Mouse (Mus musculus) ES-E14 (cell line): Measurements from ENCODE around the gene Pask. TPM values are rescaled to one million over a fixed set of nuclear protein-coding genes. Genes with fewer than 3 reads are reported as not detected.
"Not testable (repeated sequence)": the region's sequence is repeated elsewhere in the genome, so short reads cannot be mapped to it uniquely, and the experiment has no call there.

ENCODE experiments used
- DNase-seq: peaks from one replicate; pipeline ENCODE4 v3.0.0-alpha.2; 2013; ENCODE audit warnings: low read depth, low spot score
- H3K27ac ChIP-seq: 2 replicates; pipeline ENCODE4 v1.5.1; 2012; ENCODE audit warnings: low read depth, mild to moderate bottlenecking, low read length, moderate library complexity, mixed read lengths; ENCODE audit not compliant: poor library complexity, insufficient read depth, severe bottlenecking
- H3K36me3 ChIP-seq: 2 replicates; pipeline ENCODE4 v1.6.1; 2012; ENCODE audit warnings: mild to moderate bottlenecking, low read length, moderate library complexity, mixed read lengths; ENCODE audit not compliant: control insufficient read depth, poor library complexity, insufficient read depth, severe bottlenecking
- H3K4me1 ChIP-seq, 2 experiments: fragments of 150-350 bp in 1 of 2; sonication (generic) in 1 of 2; 2 replicates each; pipeline ENCODE4 v1.6.1; 2012; ENCODE audit warnings: low read length in 2 of 2, mild to moderate bottlenecking in 1 of 2, mixed read lengths in 1 of 2; ENCODE audit not compliant: control insufficient read depth in 2 of 2, insufficient read depth in 2 of 2, poor library complexity in 1 of 2
- H3K4me3 ChIP-seq, 2 experiments: fragments of 150-350 bp in 1 of 2; sonication (generic) in 1 of 2; 2 replicates each; pipeline ENCODE4 v1.5.1; 2012; ENCODE audit warnings: low read length in 2 of 2, low read depth in 1 of 2, mild to moderate bottlenecking in 1 of 2, mixed read lengths in 1 of 2; ENCODE audit not compliant: insufficient read depth in 1 of 2, poor library complexity in 1 of 2, severe bottlenecking in 1 of 2
- H3K9ac ChIP-seq: 2 replicates; pipeline ENCODE4 v1.6.1; 2012; ENCODE audit warnings: low read depth, mild to moderate bottlenecking, low read length, mixed read lengths; ENCODE audit not compliant: poor library complexity, insufficient read depth, severe bottlenecking
- H3K9me3 ChIP-seq: fragments of 150-350 bp; sonication (generic); 2 replicates; pipeline ENCODE4 v1.6.1; 2012; ENCODE audit warnings: low read depth, mild to moderate bottlenecking, low read length; ENCODE audit not compliant: control insufficient read depth, insufficient read depth
- CHD2 ChIP-seq: IDR thresholded peaks from 2 replicates; pipeline ENCODE4 v1.6.1; 2014; ENCODE audit warnings: mild to moderate bottlenecking, low read depth, low read length, inconsistent platforms
- HCFC1 ChIP-seq: IDR thresholded peaks from 2 replicates; pipeline ENCODE4 v1.6.1; 2012; ENCODE audit warnings: low read length, inconsistent platforms, borderline replicate concordance; ENCODE audit not compliant: insufficient read depth
- MAFK ChIP-seq: IDR thresholded peaks from 2 replicates; pipeline ENCODE4 v1.6.1; 2014; ENCODE audit warnings: mild to moderate bottlenecking, low read depth, low read length, inconsistent platforms; ENCODE audit not compliant: insufficient read depth
- ZC3H11A ChIP-seq: IDR thresholded peaks from 2 replicates; pipeline ENCODE4 v1.6.1; 2012; ENCODE audit warnings: low read depth, mild to moderate bottlenecking, inconsistent platforms, low read length, borderline replicate concordance
- ZNF384 ChIP-seq: IDR thresholded peaks from 2 replicates; pipeline ENCODE4 v1.6.1; 2012; ENCODE audit warnings: low read depth, low read length, inconsistent platforms
- in situ Hi-C, 2 experiments: fragments of 600-800 bp; cut with MboI; formaldehyde crosslinking; loops; one replicate each; pipeline ENCODE4 v1.15.1; 2025; ENCODE audit warnings: low sequenced_read_pairs in 2 of 2, inconsistent platforms in 1 of 2; ENCODE audit not compliant: unreplicated experiment in 2 of 2
- total RNA-seq: library from RNA; depleted of rRNA; stranded (reverse); fragments of 300-350 nt; gene quantifications from 2 replicates; pipeline ENCODE4 v1.2.3, GENCODE M21; 2012

Gene Pask
- total RNA-seq, 1 experiment: 34.4 TPM

DNA sequence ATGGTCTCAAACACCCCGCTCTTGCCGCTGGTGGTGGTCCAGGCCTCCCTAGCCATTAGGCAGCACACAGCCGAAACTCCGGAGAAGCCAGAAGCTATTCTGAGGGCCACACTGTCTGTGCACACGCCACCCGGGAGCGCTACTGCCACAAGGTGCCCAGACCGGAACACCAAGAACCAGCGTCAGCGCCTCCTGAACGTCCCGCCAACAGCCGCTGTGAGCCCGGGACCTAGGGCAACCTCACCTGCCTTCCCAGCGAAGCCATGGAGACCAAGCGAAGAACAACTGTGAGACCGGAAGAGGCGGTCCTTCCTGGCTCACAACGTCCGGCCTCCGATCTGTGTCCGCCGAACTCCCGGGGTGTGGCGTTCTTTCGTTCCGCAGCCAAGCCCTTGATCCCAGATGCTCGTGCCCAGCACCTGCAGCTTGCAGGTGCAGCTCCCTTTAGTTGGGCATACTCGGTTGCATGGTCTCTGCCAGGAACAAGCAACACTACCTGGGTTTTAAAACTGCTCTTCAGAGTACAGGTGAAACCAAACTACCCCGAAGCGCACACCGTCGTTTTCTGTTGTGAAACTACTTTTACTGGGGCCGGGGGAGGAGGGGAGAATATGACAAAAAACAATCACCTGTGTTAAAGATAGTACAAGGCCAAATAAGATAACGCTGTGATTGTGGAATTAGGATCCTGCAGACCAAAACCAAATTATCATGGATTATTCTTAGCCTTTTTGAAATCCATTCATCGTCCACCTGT, 37.5 kb downstream of the Pask start, which contains the start of gene Mterf4:
Mterf4 (minus strand) TSS at position 335 of the 757 bp plus-strand sequence.
- H3K27ac ChIP-seq: peak within 1 kb of the TSS; percentile 30; the same call in 1 of the 2 replicates
- peaks cover 26% of the 10 kb centered on the region for H3K36me3 ChIP-seq
- in situ Hi-C loops: no loop called here

GRCm38 (mm10) chr1:93300578-93300977, 42.7 kb downstream of the Pask start:
- Histone ChIP-seq H3K9me3 (no peaks in the 10 kb centered on the region), H3K4me1 (peaks cover 0 to 15% of the 10 kb centered on the region in 2 experiments; a peak in 1 of 4 replicates), H3K9ac (no peak overlapping the region), H3K4me3 (no peak overlapping the region), H3K36me3 (peaks cover 49% of the 10 kb centered on the region), H3K27ac (no peak overlapping the region)
- in situ Hi-C loops: no loop called here
- no peak for TF ChIP-seq ZC3H11A
- no peak for TF ChIP-seq CHD2
- no peak for DNase-seq

More for the DNA sequence above, 37.5 kb downstream of the Pask start, which contains the start of gene Mterf4:
- peaks cover 0 to 6% of the 10 kb centered on the region in 2 experiments; a peak in 1 of 4 replicates for H3K4me1 ChIP-seq
- H3K9ac ChIP-seq: peak within 1 kb of the TSS; percentile 99
- no peaks in the 10 kb centered on the region for H3K9me3 ChIP-seq
- peak; percentile 75 for DNase-seq
- peak within 1 kb of the TSS; percentile 92 to 99 for H3K4me3 ChIP-seq
- TF ChIP-seq CHD2: no peak
- peak; percentile 83; the same call in 1 of the 2 replicates for TF ChIP-seq HCFC1

- Histone ChIP-seq H3K9me3 (no peaks in the 10 kb centered on the region), H3K27ac (no peak overlapping the region), H3K9ac (no peak overlapping the region), H3K4me1 (peaks cover 0 to 13% of the 10 kb centered on the region in 2 experiments; a peak in 1 of 4 replicates), H3K4me3 (no peak overlapping the region), H3K36me3 (peaks cover 49% of the 10 kb centered on the region)
- in situ Hi-C loops: no loop called here
- TF ChIP-seq HCFC1 (no peak), ZNF384 (no peak), CHD2 (no peak), ZC3H11A (no peak), MAFK (no peak)
- DNase-seq: no peak
These were observed 43.5 kb downstream of the Pask start for GRCm38 (mm10) chr1:93299791-93300190.

GRCm38 (mm10) chr1:93294491-93294890, 48.8 kb downstream of the Pask start:
- in situ Hi-C loops, H3K4me3 ChIP-seq, H3K9me3 ChIP-seq, H3K27ac ChIP-seq, DNase-seq, H3K4me1 ChIP-seq, H3K9ac ChIP-seq: not testable (repeated sequence)
- peaks cover 22% of the 10 kb centered on the region for H3K36me3 ChIP-seq

DNA sequence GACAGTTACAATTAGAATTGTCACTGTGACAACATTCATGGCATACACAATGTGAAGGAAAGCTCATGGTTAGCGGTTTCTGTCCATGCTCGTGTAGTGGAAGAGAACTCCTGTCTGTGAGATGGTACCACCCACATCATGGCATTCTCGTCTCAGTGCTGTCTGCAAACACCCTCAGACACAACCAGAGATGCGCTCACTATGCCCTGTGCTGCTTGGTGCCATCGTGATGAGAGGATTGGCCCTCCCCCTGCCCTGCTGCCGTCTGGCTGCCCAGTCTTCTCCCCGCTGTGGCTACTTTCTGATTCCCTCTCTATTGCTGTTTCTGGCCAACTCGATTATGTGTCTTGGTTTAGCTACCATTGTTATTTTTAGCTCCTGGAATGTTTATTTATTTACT, 51.3 kb downstream of the Pask start:
- Histone ChIP-seq H3K4me1 (no peaks in the 10 kb centered on the region), H3K4me3 (no peak overlapping the region), H3K9me3 (no peaks in the 10 kb centered on the region), H3K36me3 (peaks cover 16% of the 10 kb centered on the region), H3K9ac (no peak overlapping the region), H3K27ac (no peak overlapping the region)
- in situ Hi-C loops: no loop called here
- TF ChIP-seq CHD2: no peak
- no peak for TF ChIP-seq ZC3H11A
- no peak for TF ChIP-seq HCFC1
- no peak for TF ChIP-seq MAFK
- TF ChIP-seq ZNF384: no peak
- DNase-seq: no peak
